Mouse (Mus musculus) lung, postnatal 25 days (tissue): ENCODE measurements around the gene Adgrg5.

Experiments used
- DNase-seq: peaks from one replicate; pipeline ENCODE4 v3.0.0; 2022; ENCODE audit warnings: low spot score

Adgrg5 gene

DNA sequence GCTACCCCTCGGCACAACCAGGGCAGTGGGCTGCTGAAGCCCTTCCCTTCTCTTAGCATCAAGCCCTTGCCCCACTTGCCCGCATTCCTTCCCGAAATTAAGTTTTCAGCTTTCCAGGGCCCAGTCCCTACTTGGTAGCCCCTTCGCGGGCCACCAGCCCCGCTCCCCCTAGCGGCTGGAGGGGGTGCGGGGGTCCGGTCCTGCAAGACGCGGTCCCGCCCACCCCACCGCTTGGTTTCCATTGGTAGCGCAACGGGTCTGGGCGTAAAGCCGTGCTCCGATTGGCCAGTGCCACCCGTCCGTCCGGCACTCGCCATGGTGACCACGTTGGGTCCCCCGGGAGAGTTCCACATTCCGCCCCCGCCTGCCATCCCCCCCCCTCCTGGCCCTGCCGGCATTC lies 6.1 kb upstream of the Adgrg5 start:
- DNase-seq = peak; percentile 95

DNA sequence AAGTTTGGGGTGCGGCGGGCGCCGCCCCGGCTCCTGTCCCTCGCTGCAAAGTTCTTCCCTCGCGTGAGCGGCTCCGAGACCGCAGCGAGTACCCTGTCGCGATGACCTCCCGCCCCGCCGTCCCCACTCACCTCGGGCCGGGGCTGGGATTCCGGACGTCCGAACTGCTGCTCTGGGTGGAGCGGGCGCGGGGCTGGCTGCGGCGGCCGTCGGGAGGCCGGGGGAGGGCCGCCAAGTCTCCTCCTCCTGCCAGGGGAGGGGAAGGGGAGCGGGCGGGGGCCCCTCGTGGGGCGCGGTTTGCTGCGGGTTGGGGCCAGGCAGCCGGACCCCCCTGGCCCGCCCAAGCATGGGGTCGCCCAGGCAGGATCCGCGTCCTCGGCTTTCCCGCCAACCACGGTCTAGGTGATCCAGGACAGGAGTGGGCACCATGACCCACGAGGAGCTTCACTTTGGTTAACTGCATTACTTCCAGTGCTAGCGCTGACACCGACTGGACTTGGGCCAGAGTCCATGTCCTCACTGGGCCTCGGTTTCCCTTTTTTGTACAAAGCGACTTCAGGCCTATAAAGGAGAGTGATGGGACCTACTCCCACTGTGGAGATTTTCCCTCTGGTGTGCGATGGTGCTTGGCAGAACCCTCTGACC lies 5.5 kb upstream of the Adgrg5 start, which contains the start of gene Ccdc102a:
Ccdc102a (minus strand) TSS at position 248 of the 645 bp plus-strand sequence.
- DNase-seq = peak; percentile 27

DNA sequence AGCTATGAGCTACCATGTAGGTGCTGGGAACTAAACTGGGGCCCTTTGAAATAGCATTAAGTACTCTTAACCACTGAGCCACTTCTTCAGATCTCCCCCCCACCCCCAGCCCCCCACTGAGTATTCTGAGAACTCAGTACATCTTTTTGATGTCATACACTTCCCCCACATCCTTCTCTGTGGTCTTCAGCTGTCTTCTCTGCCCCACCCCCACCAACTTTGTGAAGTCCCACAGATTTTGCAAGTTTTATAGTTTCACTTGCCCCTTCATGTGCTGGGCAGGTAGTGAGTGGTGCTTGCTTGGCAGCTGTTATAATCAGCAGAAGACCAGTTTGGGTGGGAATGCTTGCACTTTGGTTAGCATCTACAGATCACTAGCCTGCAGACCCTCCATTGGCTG lies 4.2 kb upstream of the Adgrg5 start:
- no peak for DNase-seq

DNA sequence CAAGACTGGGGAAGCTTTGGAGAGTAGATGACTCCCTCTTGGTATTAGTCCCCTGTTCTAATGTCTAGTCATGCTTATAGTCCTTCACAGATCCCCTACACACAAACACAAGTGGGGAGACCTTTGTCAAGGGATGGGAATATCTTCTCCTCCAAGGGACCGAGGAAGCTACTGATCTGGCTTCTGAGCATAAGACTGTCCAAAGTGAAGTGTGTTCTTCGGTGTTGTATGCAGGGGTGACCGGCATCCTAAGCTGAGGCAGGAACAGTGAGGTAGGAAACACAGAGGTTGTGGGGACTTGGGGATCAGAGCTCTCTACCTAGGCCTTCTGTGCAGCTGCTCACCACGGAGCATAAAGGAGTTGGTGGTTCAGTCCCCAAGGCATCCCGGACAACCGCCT lies 1.3 kb upstream of the Adgrg5 start:
- DNase-seq = no peak

DNA sequence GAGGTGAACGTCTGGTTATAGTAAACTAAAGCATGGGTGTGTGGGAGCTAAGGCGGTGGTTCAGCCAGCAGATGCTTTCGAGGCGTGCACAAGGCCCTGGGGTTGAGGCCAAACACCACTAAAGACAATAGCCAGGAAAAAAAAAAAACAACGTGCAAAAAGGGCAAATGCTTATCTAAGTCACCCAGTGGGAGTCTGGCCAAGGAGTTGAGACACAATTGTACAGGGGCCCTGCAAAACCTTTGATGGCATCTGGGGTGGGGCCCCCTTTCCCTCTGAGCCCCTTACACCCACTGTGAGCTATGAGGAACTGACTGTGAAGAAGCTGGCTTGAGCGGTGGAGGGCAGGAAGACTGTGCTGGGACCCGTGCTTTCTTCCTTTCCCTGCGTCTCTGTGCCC lies 892 bp upstream of the Adgrg5 start:
- peak; percentile 37 for DNase-seq

DNA sequence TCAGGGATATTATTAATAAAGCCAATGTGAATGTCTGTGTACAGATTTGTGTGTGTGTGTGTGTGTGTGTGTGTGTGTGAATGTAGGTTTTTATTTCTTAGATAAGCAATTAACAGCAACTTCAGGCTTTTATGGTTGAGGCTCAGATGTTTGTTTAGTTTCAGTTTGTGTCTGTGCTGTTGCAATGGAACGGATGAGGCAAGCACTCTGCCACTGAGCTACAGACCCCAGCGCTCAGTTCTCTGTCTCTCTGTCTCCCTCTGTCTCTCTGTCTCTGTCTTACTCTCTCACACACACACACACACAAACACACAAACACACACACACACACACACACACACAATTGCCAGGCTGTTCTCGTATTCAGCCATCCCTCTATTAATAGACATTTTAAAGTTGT lies 4.7 kb downstream of the Adgrg5 start:
- no peak for DNase-seq

DNA sequence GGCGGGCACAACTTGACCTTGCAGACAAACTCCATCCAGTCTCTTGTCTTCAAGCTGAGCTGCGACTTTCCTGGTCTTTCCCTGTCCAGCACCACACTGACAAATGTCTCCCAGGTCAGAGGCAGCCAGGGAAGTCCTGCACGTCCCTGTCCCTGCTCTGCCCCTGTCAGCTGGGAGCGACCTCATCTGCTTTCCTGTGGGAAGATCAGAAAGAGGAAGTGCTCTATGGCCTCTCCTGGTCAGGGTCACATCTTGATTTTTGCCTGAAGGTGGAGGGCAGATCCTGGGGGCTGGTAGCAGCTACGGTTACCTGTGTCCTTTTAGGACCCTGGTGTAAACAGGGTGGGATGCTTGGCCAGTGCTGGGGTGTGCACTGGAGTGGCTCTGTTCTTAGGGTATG lies 10.4 kb downstream of the Adgrg5 start:
- DNase-seq = no peak

DNA sequence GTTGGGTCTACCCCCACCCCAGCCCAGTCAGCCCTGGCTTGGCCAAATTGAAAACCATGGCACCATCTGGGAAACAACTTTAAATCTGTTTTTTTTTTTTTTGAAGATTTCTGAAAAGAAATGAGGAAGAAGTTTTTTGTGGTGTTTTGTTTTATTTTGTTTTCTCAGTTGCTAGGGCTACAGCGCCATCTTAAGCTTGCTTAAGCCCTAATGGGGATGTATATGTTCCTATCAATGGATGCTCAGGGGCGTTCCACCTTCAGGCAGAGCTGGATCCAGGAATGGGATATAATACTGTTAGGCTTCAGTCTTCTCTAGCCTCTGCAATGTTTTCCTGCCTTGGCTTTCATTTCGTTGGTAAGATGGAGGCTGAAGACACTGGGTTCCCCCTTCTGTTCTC lies 11.7 kb downstream of the Adgrg5 start:
- no peak for DNase-seq

DNA sequence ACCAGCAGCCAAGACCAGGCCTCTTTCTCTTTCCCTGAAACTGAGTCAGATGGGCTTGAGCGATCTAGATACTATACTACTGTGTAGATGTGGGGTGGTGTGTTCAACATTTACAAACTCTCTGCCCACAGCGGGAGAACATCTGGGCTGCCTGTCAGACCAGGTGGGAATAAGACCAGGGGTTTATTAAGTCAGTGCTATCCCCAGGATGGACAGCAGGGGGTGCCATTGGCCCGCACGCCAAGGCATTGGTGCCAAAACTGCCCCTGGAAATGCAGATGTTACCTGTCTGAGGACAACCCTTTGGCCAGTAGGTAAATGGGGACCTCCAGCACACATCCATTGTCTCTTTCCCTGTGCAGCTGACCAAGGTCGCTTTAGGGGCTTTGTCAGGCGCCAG lies 19.1 kb downstream of the Adgrg5 start:
- peak; percentile 52 for DNase-seq

DNA sequence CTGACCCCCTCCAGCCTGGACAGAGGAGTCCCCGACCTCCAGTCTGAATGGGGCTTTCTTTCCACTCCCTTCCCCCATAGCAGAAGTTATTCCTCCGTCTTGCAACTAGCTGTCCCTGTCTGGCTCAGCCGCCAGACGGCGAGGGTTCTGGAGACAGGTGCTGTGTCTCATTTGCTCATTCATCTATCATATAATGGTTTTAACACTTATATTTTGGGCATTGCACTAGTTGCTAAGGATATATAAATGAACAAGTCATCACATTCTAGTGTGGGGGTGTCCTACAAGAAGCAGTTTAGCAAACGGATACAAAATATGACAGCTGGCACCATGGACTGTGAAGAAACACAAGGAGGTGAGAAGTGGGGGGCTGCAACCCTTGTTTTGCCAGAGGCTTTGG lies 21.7 kb downstream of the Adgrg5 start:
- no peak for DNase-seq

DNA sequence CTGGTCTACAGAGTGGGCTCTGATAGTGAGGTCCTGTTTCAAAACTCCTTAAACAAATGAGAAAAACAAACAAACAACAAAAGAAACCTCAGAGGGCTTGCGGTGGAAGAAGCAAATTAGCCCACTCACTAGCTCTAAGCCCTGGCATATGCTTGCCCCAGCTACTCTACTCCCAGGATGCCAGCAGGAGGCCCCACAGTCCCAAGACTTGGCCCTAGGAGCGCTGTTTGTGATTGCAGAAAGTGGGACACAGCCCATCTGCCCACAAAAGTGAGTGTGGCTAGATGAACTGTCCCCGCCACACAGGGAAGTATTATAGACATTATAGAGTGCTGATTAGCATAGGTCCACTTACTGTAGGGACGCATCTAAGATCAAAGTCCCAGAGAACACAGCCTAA lies 24.9 kb downstream of the Adgrg5 start:
- no peak for DNase-seq

DNA sequence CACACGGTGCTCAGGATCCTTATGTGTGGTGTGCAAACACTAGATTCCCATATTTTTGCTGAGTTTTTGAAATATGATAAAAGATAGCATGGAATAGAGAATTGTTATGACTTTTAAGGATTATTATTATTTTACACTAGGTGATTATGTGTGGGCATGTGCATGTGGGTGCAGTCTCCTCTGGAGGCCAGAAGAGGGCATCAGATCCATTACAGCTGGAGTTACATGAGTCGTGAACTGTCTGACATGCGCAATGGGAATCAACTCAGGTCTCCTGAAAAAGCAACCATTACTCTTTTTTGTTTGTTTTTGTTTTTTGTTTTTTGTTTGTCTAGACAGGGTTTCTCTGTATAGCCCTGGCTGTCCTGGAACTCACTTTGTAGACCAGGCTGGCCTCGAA lies 25.5 kb downstream of the Adgrg5 start:
- DNase-seq = no peak

DNA sequence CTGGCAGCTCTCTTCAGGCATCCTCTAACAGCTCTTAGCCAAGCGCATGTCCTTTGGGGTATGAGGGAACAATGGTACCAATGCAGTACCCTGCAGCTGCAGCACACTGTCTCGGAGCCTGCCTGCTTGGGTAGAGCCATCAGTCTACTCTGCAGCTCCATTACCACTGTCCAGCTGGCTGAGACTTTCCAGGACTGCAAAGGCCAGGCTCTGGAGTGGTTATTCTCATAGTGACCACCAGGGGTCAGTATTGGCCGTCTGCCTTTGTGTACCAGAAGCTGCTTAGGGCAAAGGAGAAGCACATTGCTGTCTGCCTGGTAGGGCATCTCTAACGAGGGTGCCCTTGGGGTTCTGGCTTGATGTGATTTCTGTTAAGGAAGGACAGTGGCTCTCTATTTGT lies 26.6 kb downstream of the Adgrg5 start:
- peak; percentile 82 for DNase-seq

DNA sequence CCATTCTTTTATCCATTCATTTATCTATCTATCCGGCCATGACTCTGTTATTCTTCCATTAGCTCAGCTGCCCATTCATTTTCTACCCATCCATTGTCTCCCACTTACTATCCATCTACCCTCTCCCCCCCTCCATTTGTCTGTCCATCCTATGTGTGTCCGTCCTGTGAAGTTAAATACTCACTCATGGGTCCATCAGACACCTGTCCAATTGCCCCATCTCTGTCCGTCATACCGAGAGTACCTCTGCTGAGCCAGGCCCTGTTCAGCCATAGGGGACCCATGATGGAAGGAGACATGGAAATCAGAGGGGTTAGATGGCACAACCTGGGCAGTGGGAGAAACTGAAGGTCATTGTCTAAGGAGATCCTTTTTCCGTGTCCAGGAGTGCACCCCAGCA lies 27.0 kb downstream of the Adgrg5 start:
- DNase-seq = no peak

DNA sequence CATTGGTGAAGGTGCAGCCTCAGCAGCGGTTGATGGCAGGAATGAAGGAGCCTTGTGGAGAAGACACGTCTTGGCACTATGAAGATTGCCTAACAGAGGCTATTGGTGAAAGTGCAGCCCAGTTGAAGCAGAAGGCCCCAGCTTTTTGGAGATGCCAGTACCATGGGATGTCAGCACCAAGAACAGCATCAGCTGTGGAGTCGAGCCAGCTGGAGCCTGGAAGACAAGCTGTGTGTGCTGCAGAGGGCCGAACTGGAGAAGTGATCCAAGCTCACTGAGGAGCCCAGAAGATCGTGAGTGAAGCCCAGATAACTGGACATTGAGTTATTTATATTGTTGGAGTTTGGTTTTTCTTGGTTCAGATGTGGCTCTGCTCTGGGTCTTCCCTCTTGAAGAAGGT lies 28.6 kb downstream of the Adgrg5 start:
- DNase-seq = no peak

DNA sequence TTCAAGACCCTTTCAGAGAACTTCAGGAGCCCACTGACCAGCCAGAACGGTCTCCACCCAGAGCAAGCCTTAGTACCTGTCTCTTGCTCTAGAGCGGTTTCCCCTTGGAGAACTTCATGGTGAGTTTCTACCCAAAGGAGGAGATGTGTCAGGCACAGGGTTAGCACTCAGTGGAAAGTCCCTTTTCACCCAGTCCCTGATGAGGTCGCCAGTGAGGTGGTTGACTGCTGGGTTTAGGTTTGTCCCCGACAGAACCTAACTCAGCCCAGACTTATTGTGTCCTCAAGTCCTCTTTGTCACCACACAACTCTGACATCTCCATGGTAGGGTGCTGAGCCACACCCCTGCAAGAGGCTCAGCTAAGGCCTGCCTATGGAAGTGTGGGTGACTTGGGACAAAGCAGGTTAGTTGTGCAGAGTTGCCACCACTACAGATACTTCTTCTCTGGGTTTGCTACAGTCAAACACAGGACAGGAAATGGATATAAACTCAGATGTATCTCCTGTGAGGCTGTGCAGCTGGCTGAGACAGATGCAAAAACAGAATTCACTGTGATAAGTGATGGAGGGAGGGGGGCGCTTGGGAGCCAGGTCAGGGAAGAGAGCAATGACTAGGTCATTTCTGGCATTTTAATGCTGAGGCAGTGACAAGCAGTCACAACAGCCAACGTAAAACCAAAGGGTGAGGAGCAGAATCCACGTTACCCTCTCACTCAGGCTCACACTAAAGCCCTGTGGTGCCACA lies 30.3 kb downstream of the Adgrg5 start:
- DNase-seq = no peak

DNA sequence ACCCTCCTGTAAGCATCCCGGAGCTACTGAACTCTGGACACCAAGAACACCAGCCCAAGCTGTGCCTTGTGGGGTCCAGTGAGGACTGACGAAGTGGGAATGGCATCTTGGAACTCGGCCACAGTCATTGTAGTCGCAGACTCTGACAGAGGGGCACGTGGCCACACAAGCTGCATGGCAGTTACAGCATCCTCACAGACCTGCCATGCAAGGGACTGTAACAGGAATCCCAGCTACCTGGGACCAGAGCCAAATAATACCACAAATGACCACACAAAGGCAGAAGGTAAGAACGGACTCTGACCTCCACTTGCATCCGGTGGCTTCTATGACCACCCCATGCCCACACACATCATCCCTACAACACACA lies 30.9 kb downstream of the Adgrg5 start:
- DNase-seq = peak; percentile 38

DNA sequence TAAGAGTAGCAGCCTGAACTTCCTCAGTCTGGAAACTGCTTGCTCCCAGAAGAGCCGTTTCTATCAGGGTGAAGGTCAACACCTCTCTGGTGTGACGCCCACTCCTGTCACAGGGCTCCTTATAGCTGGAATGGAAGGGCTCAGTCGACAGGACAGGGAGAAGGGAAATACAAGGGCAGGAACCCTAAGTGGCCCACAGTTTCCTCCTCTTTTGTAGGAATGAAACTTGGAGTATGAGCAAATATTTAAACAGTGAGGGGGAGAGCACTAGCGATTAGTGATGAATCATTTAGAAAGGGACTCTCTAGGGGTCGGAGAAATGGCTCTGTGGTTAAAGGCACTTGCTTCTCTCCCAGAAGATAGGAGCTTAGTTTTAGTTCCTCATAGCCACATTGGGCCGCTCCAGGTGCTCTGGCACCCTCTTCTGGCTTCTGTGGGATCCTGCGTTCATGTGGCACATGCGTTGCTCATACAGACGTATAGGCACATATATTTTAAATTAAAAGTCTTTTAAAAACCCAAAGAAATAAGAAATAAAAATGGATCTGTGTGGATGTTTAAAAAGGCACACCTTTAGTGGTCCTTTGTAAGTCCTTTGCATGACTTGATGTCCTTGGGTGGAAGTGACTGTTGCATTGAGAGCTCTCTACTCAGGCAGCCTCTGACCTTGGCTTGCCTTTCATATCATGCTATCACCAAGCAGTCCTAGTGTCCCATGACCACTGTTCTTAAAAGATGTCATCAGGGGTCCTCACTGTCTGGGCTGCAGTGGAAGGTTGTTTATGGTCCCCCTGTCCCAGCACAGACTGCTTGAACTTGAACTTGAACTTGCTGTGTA lies 31.6 kb downstream of the Adgrg5 start:
- DNase-seq = peak; percentile 78

DNA sequence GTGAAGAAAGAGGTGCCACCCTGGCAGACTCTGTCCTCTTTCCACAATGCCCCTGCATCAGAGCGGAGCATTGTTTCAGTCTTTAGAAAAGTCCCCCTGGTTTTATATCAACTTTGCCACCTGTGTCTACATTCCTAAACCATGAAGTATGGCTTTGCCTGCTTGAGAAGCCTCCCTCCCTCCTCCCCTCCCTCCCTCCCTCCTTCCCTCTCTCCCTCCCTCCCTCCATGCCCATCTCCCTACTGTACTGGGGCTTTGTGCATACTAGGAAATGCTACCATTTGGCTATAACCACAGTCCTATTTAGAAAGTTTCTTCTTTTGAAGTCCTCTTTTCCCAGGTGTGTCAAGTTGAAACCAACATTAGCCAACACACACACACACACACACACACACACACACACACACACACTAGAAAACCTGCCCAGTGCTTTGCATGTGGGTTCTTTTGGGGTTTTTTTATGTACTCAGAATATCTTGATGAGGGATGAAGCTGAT lies 32.6 kb downstream of the Adgrg5 start:
- no peak for DNase-seq

DNA sequence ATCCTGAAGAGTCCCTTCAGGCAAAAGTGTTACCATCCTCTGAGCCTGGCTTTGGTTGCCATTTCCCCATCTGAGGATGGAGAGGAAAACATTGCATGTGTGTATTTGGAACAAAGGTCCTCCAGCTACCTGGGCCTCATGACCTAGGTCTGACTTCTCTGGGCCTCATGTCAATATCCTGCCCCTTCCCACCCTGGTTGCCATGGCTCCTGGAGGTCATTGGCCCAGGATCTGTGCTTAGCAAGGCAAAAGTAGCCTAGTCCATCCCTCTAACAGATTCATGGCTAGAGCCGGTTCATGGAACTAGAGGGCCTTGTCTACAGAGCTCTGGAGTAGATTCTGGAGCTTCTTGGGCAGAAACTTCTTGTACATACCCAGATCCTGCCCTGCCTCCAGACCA lies 38.7 kb downstream of the Adgrg5 start:
- no peak for DNase-seq

DNA sequence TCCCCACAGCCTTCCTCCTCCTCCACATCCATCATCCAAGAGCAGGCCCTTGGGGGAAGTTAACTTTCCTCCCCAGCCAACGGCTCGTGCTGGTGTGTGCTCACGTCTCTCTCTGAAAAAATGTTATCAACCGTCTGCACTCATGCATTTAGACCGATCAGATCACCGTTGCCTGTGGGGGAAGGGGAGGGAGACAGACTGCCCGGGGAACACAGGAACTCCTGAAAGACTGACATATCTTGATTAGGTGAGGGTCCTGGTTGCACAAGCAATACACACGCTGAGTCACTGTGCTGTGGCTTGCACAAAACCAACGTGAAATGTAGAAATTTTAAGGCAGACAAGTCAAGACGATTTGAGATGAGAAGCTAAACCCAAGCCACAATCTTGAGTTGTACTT lies 41.3 kb downstream of the Adgrg5 start:
- DNase-seq = no peak

DNA sequence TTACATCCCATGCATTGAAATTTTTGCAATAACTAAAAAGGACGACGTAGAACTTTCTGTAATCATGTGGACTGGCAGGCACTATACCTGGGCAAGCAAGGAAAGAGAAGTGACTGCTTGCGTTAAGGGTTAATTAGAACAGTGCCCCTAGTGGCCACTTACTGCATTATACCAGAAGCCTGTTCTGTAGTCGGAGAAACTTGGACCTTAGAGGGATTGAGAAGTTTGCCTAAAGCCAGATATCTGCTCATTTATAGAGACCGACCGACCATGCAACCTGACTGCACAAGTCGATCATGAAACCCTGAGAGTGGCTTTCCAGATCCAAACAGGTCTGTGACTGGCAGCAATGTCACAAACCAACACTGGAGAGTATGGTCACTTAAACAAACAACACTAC lies 43.1 kb downstream of the Adgrg5 start:
- DNase-seq = peak; percentile 55

DNA sequence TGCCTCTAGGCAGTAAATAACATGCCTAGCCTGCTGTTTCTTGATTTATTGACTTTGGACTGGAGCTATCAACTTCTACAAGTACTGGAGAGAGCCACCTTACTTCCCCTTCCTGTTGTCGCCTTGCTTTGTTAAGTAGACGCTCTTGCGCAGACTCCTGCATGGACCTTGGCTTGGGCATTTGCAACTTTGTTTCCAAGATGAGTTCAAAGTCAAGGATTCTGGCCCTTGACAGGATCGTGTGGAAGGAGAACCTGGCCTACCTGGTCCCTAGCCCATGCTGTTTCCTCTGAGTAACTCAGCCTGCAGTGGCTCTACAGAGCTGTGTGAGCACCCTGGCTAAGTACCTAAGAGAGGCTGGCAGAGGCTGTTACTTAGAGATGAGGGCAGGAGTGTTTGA lies 43.6 kb downstream of the Adgrg5 start:
- peak; percentile 56 for DNase-seq
